Mouse (Mus musculus) MEL (cell line): Measurements from ENCODE around the gene Nell1. TPM values are rescaled to one million over a fixed set of nuclear protein-coding genes. Genes with fewer than 3 reads are reported as not detected.

ENCODE experiments used
- DNase-seq: peaks from one replicate; pipeline ENCODE4 v3.0.0; 2011; ENCODE audit warnings: low read depth, low spot score
- H3K27ac ChIP-seq: 2 replicates; pipeline ENCODE4 v1.5.1; 2012; ENCODE audit warnings: low read depth, mild to moderate bottlenecking, control low read depth, low read length, moderate library complexity; ENCODE audit not compliant: control insufficient read depth
- H3K27me3 ChIP-seq, 2 experiments: fragments of 150-350 bp in 1 of 2; sonication (generic) in 1 of 2; 2 replicates each; pipeline ENCODE4 v1.6.1; 2012; ENCODE audit warnings: low read length in 2 of 2, mild to moderate bottlenecking in 2 of 2, improper control_type of control experiment in 1 of 2, moderate library complexity in 1 of 2; ENCODE audit not compliant: insufficient read depth in 2 of 2, control insufficient read depth in 1 of 2
- H3K36me3 ChIP-seq, 2 experiments: 2 replicates each; pipeline ENCODE4 v1.6.1; 2012 to 2014; ENCODE audit warnings: low read length in 2 of 2, improper control_type of control experiment in 1 of 2, inconsistent platforms in 1 of 2, mild to moderate bottlenecking in 1 of 2; ENCODE audit not compliant: insufficient read depth in 2 of 2, control insufficient read depth in 1 of 2
- H3K4me1 ChIP-seq, 2 experiments: fragments of 150-350 bp in 1 of 2; sonication (generic) in 1 of 2; 2 replicates each; pipeline ENCODE4 v1.6.1; 2012; ENCODE audit warnings: low read length in 2 of 2, improper control_type of control experiment in 1 of 2, mild to moderate bottlenecking in 1 of 2; ENCODE audit not compliant: insufficient read depth in 2 of 2, control insufficient read depth in 1 of 2
- H3K4me3 ChIP-seq, 2 experiments: fragments of 150-350 bp in 1 of 2; sonication (generic) in 1 of 2; 2 replicates each; pipeline ENCODE4 v1.5.1; 2012; ENCODE audit warnings: low read depth in 2 of 2, low read length in 2 of 2, mild to moderate bottlenecking in 2 of 2, moderate library complexity in 2 of 2, control low read depth in 1 of 2, improper control_type of control experiment in 1 of 2; ENCODE audit not compliant: control insufficient read depth in 1 of 2, insufficient read depth in 1 of 2
- H3K79me2 ChIP-seq: 2 replicates; pipeline ENCODE4 v1.6.1; 2012; ENCODE audit warnings: mild to moderate bottlenecking, low read length, moderate library complexity; ENCODE audit not compliant: control insufficient read depth, poor library complexity, insufficient read depth
- H3K9ac ChIP-seq: 2 replicates; pipeline ENCODE4 v1.6.1; 2012; ENCODE audit warnings: low read depth, mild to moderate bottlenecking, control low read depth, low read length, moderate library complexity; ENCODE audit not compliant: control insufficient read depth, poor library complexity, severe bottlenecking
- H3K9me3 ChIP-seq: fragments of 150-350 bp; sonication (generic); replicated peaks from 2 replicates; pipeline ENCODE4 v1.6.1; 2012; ENCODE audit warnings: mild to moderate bottlenecking, low read length, improper control_type of control experiment, moderate library complexity; ENCODE audit not compliant: insufficient read depth
- BHLHE40 ChIP-seq: IDR thresholded peaks from 2 replicates; pipeline ENCODE4 v1.6.1; 2012; ENCODE audit warnings: low read depth, mild to moderate bottlenecking, inconsistent platforms, low read length, improper control_type of control experiment, borderline replicate concordance
- CHD1 ChIP-seq: IDR thresholded peaks from 2 replicates; pipeline ENCODE4 v1.6.1; 2012; ENCODE audit warnings: low read depth, mild to moderate bottlenecking, inconsistent platforms, low read length, improper control_type of control experiment
- CHD2 ChIP-seq: IDR thresholded peaks from 2 replicates; pipeline ENCODE4 v1.6.1; 2011; ENCODE audit warnings: low read length, improper control_type of control experiment
- CTCF ChIP-seq, 3 experiments: IDR thresholded peaks in 2 of 3; conservative IDR thresholded peaks in 1 of 3; 2 replicates each; pipeline ENCODE4 v1.5.1; 2011 to 2012; ENCODE audit warnings: low read length in 3 of 3, low read depth in 2 of 3, mild to moderate bottlenecking in 2 of 3, improper control_type of control experiment in 1 of 3, inconsistent platforms in 1 of 3, mixed read lengths in 1 of 3, moderate library complexity in 1 of 3; ENCODE audit not compliant: control insufficient read depth in 1 of 3, insufficient read depth in 1 of 3, poor library complexity in 1 of 3, severe bottlenecking in 1 of 3
- EP300 ChIP-seq, 2 experiments: IDR thresholded peaks; 2 replicates each; pipeline ENCODE4 v1.6.1; 2011; ENCODE audit warnings: improper control_type of control experiment in 2 of 2, low read length in 2 of 2, low read depth in 1 of 2, mild to moderate bottlenecking in 1 of 2
- ETS1 ChIP-seq: IDR thresholded peaks from 2 replicates; pipeline ENCODE4 v1.6.1; 2012; ENCODE audit warnings: low read depth, mild to moderate bottlenecking, inconsistent platforms, low read length, improper control_type of control experiment, moderate library complexity
- GABPA ChIP-seq: IDR thresholded peaks from 2 replicates; pipeline ENCODE4 v1.6.1; 2012; ENCODE audit warnings: low read depth, mild to moderate bottlenecking, inconsistent platforms, low read length, improper control_type of control experiment, moderate library complexity
- GATA1 ChIP-seq: IDR thresholded peaks from 2 replicates; pipeline ENCODE4 v1.6.1; 2011; ENCODE audit warnings: low read depth, low read length, improper control_type of control experiment
- HCFC1 ChIP-seq: IDR thresholded peaks from 2 replicates; pipeline ENCODE4 v1.6.1; 2012; ENCODE audit warnings: low read depth, mild to moderate bottlenecking, inconsistent platforms, low read length, improper control_type of control experiment, moderate library complexity
- JUND ChIP-seq: IDR thresholded peaks from 2 replicates; pipeline ENCODE4 v1.6.1; 2011; ENCODE audit warnings: low read depth, mild to moderate bottlenecking, improper control_type of control experiment, low read length
- KAT2A ChIP-seq: conservative IDR thresholded peaks from 2 replicates; pipeline ENCODE4 v1.6.1; 2012; ENCODE audit warnings: low read depth, low read length, improper control_type of control experiment, inconsistent platforms
- MAX ChIP-seq: IDR thresholded peaks from 2 replicates; pipeline ENCODE4 v1.6.1; 2011; ENCODE audit warnings: low read length, improper control_type of control experiment
- MEF2A ChIP-seq: IDR thresholded peaks from 2 replicates; pipeline ENCODE4 v1.6.1; 2014; ENCODE audit warnings: low read depth, mild to moderate bottlenecking, inconsistent platforms, low read length, improper control_type of control experiment; ENCODE audit not compliant: poor library complexity, insufficient replicate concordance, severe bottlenecking; ENCODE audit errors: extremely low read depth
- MXI1 ChIP-seq: IDR thresholded peaks from 2 replicates; pipeline ENCODE4 v1.6.1; 2011; ENCODE audit warnings: mild to moderate bottlenecking, low read depth, low read length, improper control_type of control experiment
- MYB ChIP-seq: IDR thresholded peaks from 2 replicates; pipeline ENCODE4 v1.6.1; 2011; ENCODE audit warnings: mild to moderate bottlenecking, low read depth, low read length, improper control_type of control experiment
- NELFE ChIP-seq: IDR thresholded peaks from 2 replicates; pipeline ENCODE4 v1.6.1; 2011; ENCODE audit warnings: low read depth, low read length, improper control_type of control experiment
- NRF1 ChIP-seq: IDR thresholded peaks from 2 replicates; pipeline ENCODE4 v1.6.1; 2014; ENCODE audit warnings: low read depth, mild to moderate bottlenecking, inconsistent platforms, low read length, improper control_type of control experiment, moderate library complexity; ENCODE audit not compliant: poor library complexity, insufficient read depth, severe bottlenecking
- POLR2AphosphoS5 ChIP-seq: IDR thresholded peaks from 2 replicates; pipeline ENCODE4 v1.6.1; 2012; ENCODE audit warnings: low read depth, borderline replicate concordance, mild to moderate bottlenecking, inconsistent platforms, low read length, moderate library complexity, mixed read lengths
- RAD21 ChIP-seq: IDR thresholded peaks from 2 replicates; pipeline ENCODE4 v1.6.1; 2011; ENCODE audit warnings: mild to moderate bottlenecking, low read depth, low read length, improper control_type of control experiment
- RCOR1 ChIP-seq: IDR thresholded peaks from 2 replicates; pipeline ENCODE4 v1.6.1; 2012; ENCODE audit warnings: low read depth, mild to moderate bottlenecking, inconsistent platforms, low read length, improper control_type of control experiment
- SIN3A ChIP-seq: IDR thresholded peaks from 2 replicates; pipeline ENCODE4 v1.6.1; 2012; ENCODE audit warnings: low read length, improper control_type of control experiment, inconsistent platforms
- USF1 ChIP-seq: IDR thresholded peaks from 2 replicates; pipeline ENCODE4 v1.6.1; 2014; ENCODE audit warnings: low read depth, mild to moderate bottlenecking, inconsistent platforms, low read length, improper control_type of control experiment, moderate library complexity
- USF2 ChIP-seq, 2 experiments: IDR thresholded peaks; 2 replicates each; pipeline ENCODE4 v1.6.1; 2011 to 2012; ENCODE audit warnings: improper control_type of control experiment in 2 of 2, low read length in 2 of 2, borderline replicate concordance in 1 of 2, inconsistent platforms in 1 of 2, low read depth in 1 of 2, mild to moderate bottlenecking in 1 of 2; ENCODE audit not compliant: insufficient read depth in 1 of 2
- ZKSCAN1 ChIP-seq: IDR thresholded peaks from 2 replicates; pipeline ENCODE4 v1.6.1; 2012; ENCODE audit warnings: low read depth, mild to moderate bottlenecking, inconsistent platforms, low read length, improper control_type of control experiment, moderate library complexity
- polyA plus RNA-seq, 2 experiments: library from polyadenylated mRNA; stranded (reverse) in 1 of 2; unstranded in 1 of 2; fragments of >175 nt in 1 of 2; fragments of >200 nt in 1 of 2; gene quantifications; 2 replicates each; pipeline versions ENCODE4 v1.2.1 to v1.2.4; 2012; ENCODE audit warnings: low replicate concordance in 2 of 2, low read depth in 1 of 2; ENCODE audit not compliant: insufficient read length in 2 of 2, insufficient read depth in 1 of 2, missing spikeins in 1 of 2
- total RNA-seq: library from RNA; depleted of rRNA; stranded (reverse); fragments of 300-350 nt; gene quantifications from 2 replicates; pipeline ENCODE4 v1.2.3, GENCODE M21; 2012

Gene Nell1
- total and polyA plus RNA-seq, 3 experiments = not detected

GRCm38 (mm10) chr7:49942023-49942422, 32.6 kb upstream of the Nell1 start:
- no peak for DNase-seq
- no peaks in the 10 kb centered on the region for H3K79me2 ChIP-seq
- TF ChIP-seq MXI1 (no peak), GATA1 (no peak), SIN3A (no peak), CHD2 (no peak), RCOR1 (no peak), USF1 (no peak), ETS1 (no peak), MYB (no peak), MEF2A (no peak), CTCF (IDR thresholded peaks at IDR 0.05 in 2 of 3, conservative IDR thresholded peaks at IDR 0.05 in 1 of 3; ENCODE audit: control insufficient read depth in 1 of 3, insufficient read depth in 1 of 3, low read depth in 2 of 3, low read length in 3 of 3, poor library complexity in 1 of 3, severe bottlenecking in 1 of 3) (no peak), NRF1 (no peak), POLR2AphosphoS5 (no peak), ZKSCAN1 (no peak), USF2 (IDR thresholded peaks at IDR 0.05; ENCODE audit: borderline replicate concordance in 1 of 2, insufficient read depth in 1 of 2, low read depth in 1 of 2, low read length in 2 of 2) (no peak), RAD21 (no peak), MAX (no peak), JUND (no peak), GABPA (no peak)
- H3K4me3 ChIP-seq = no peak overlapping the region
- no peak overlapping the region for H3K9ac ChIP-seq
- no peak overlapping the region for H3K27ac ChIP-seq
- H3K27me3 ChIP-seq = no peaks in the 10 kb centered on the region; a peak in 1 of 4 replicates
- H3K36me3 ChIP-seq = no peaks in the 10 kb centered on the region
- H3K9me3 ChIP-seq = no peaks in the 10 kb centered on the region
- H3K4me1 ChIP-seq = no peaks in the 10 kb centered on the region

GRCm38 (mm10) chr7:49942490-49942889, 32.2 kb upstream of the Nell1 start:
- Histone ChIP-seq H3K4me1 (no peaks in the 10 kb centered on the region), H3K27ac (no peak overlapping the region), H3K79me2 (no peaks in the 10 kb centered on the region), H3K9me3 (no peaks in the 10 kb centered on the region), H3K27me3 (no peaks in the 10 kb centered on the region; a peak in 1 of 4 replicates), H3K4me3 (no peak overlapping the region), H3K9ac (no peak overlapping the region), H3K36me3 (no peaks in the 10 kb centered on the region)
- no peak for DNase-seq
- TF ChIP-seq ETS1 (no peak), EP300 (IDR thresholded peaks at IDR 0.05; ENCODE audit: low read depth in 1 of 2, low read length in 2 of 2) (no peak), MEF2A (no peak), MYB (no peak), HCFC1 (no peak), BHLHE40 (no peak), RAD21 (no peak), KAT2A (no peak), RCOR1 (no peak), NELFE (no peak), CHD2 (no peak), CHD1 (no peak)
